ENCODE assay signal across 8 mouse cellular contexts in the genomic region with DNA sequence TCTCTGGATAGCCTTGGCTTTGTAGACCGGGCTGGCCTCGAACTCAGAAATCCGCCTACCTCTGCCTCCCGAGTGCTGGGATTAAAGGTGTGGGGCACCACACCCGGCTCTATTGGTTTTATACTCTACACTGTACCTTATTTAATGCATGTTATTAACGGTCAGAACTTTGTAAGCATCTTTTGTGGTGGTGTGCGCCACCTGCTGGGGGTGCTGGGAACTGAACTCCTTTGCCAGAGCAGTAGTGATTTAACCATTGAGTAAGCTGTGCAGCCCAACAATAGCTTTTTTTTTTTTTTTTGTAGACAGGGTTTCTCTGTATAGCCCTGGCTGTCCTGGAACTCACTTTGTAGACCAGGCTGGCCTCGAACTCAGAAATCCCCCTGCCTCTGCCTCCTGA. TPM values are rescaled to one million over a fixed set of nuclear protein-coding genes. Genes with fewer than 3 reads are reported as not detected.
DNase-seq lines count a peak whose midpoint lies in the region; ATAC-seq lines count a peak whose summit lies in the region.

No protein-coding gene starts in this region.

- peak; percentile 57 for ATAC-seq in inflammation-experienced regulatory T-cells, adult 6 months

- intact Hi-C loops in left cerebral cortex, postnatal 10 days (cut with DNase I) = loop anchor here (2.0 kb wide), 1 partner anchor 40 kb away; no protein-coding TSS in a partner anchor

- DNase-seq in adrenal gland, adult (ENCODE audit: inconsistent age in 2 of 2, low spot score in 1 of 2) = peak; percentile 71 to 92
- peak; percentile 76 to 80 for DNase-seq in cerebellum, postnatal 36 days
- peak; percentile 69 for DNase-seq in gastrocnemius, adult 18-20 months (ENCODE audit: low spot score)
- peak; percentile 44 to 69 for DNase-seq in left cerebral cortex, postnatal 10 days (ENCODE audit: extremely low spot score in 1 of 2, low spot score in 2 of 2)
- DNase-seq in mesoderm, embryonic 11.5 days (ENCODE audit: low read depth, low spot score) = peak; percentile 76
- peak; percentile 85 for DNase-seq in right cerebral cortex, postnatal 4 days
- peak; percentile 62 to 75 for DNase-seq in urinary bladder, postnatal 4 days (ENCODE audit: low spot score in 2 of 2)

RNA-seq across cellular contexts. Expression of a gene that starts 5.7 kb away (rescaled TPM):
- total RNA-seq in gastrocnemius, adult 18-20 months (2021) = 10 to 100 TPM; 23.1 to 23.7 TPM
- 10 to 100 TPM; 62.3 to 67.3 (median 64.0) TPM for polyA plus RNA-seq in inflammation-experienced regulatory T-cells, adult 6 months (2017; shearing (Covaris generic))
- 10 to 100 TPM; 44.2 to 45.2 TPM for total RNA-seq in left cerebral cortex, postnatal 10 days (2021)

RNA-seq across cellular contexts. Expression of a gene that starts 17.7 kb away (rescaled TPM):
- 1 to 10 TPM; 8.1 to 9.2 TPM for total RNA-seq in gastrocnemius, adult 18-20 months (2021)
- polyA plus RNA-seq in inflammation-experienced regulatory T-cells, adult 6 months (2017; shearing (Covaris generic)) = 10 to 100 TPM; 28.6 to 51.1 (median 40.0) TPM
- 10 to 100 TPM; 53.7 to 55.3 TPM for total RNA-seq in left cerebral cortex, postnatal 10 days (2021)

RNA-seq across cellular contexts. Expression of a gene that starts 40.8 kb away (rescaled TPM):
- 1 to 10 TPM; 4.7 to 6.8 TPM for total RNA-seq in gastrocnemius, adult 18-20 months (2021)
- 10 to 100 TPM; 24.5 to 35.8 (median 25.1) TPM for polyA plus RNA-seq in inflammation-experienced regulatory T-cells, adult 6 months (2017; shearing (Covaris generic))
- total RNA-seq in left cerebral cortex, postnatal 10 days (2021) = 10 to 100 TPM; 24.9 to 25.5 TPM

RNA-seq across cellular contexts. Expression of a gene that starts 52.4 kb away (rescaled TPM):
- total RNA-seq in gastrocnemius, adult 18-20 months (2021) = 10 to 100 TPM; 28.7 to 32.0 TPM
- 10 to 100 TPM in 2 of 3 experiments, 1 to 10 TPM in 1; 9.8 to 15.8 (median 15.6) TPM for polyA plus RNA-seq in inflammation-experienced regulatory T-cells, adult 6 months (2017; shearing (Covaris generic))
- 10 to 100 TPM; 90.4 to 92.0 TPM for total RNA-seq in left cerebral cortex, postnatal 10 days (2021)

Comparison
In these comparisons a context has a peak if more than half of its experiments do, and no peak if none do; other contexts are left out.
1. Peak in every context shown above with its lines: DNase-seq and ATAC-seq.
2. RNA of a gene that starts 17.7 kb away (total RNA-seq): 53.7 to 55.3 TPM in left cerebral cortex, postnatal 10 days; 8.1 to 9.2 TPM in gastrocnemius, adult 18-20 months; every median in the first group is over 4 times any median in the second.